Mouse (Mus musculus) CH12.LX (cell line): ENCODE results near the gene Kcnh5. TPM values are rescaled to one million over a fixed set of nuclear protein-coding genes. Genes with fewer than 3 reads are reported as not detected.

Experiments
- DNase-seq: peaks from one replicate; pipeline ENCODE4 v3.0.0-alpha.2; 2013; ENCODE audit errors: extremely low read depth
- H3K27ac ChIP-seq: 2 replicates; pipeline ENCODE4 v1.5.1; 2012; ENCODE audit warnings: low read depth, mild to moderate bottlenecking, control low read depth, moderate library complexity; ENCODE audit not compliant: insufficient read depth
- H3K27me3 ChIP-seq: replicated peaks from 2 replicates; pipeline ENCODE3; 2012; ENCODE audit warnings: inconsistent platforms
- H3K36me3 ChIP-seq, 2 experiments: replicated peaks in 1 of 2; 2 replicates each; pipeline versions ENCODE3 to v1.6.1; 2012; ENCODE audit warnings: inconsistent platforms in 1 of 2, low read length in 1 of 2, mild to moderate bottlenecking in 1 of 2, mixed read lengths in 1 of 2, moderate library complexity in 1 of 2; ENCODE audit not compliant: control insufficient read depth in 1 of 2, insufficient read depth in 1 of 2
- H3K4me1 ChIP-seq, 2 experiments: 2 replicates each; pipeline ENCODE4 v1.6.1; 2012; ENCODE audit warnings: inconsistent platforms in 1 of 2, moderate library complexity in 1 of 2; ENCODE audit not compliant: insufficient read depth in 2 of 2, control insufficient read depth in 1 of 2
- H3K4me2 ChIP-seq: 2 replicates; pipeline ENCODE4 v1.6.1; 2012; ENCODE audit warnings: low read depth, mild to moderate bottlenecking, control low read depth; ENCODE audit not compliant: poor library complexity, insufficient read depth, severe bottlenecking
- H3K4me3 ChIP-seq, 3 experiments: fragments of 150-350 bp in 1 of 3; sonication (generic) in 1 of 3; replicated peaks in 1 of 3; 2 replicates each; pipeline versions ENCODE3 to v1.5.1; 2011 to 2012; ENCODE audit warnings: low read depth in 2 of 3, low read length in 2 of 3, mild to moderate bottlenecking in 2 of 3, moderate library complexity in 2 of 3, control low read depth in 1 of 3, improper control_type of control experiment in 1 of 3, inconsistent platforms in 1 of 3, mixed read lengths in 1 of 3; ENCODE audit not compliant: poor library complexity in 1 of 3
- H3K79me2 ChIP-seq: replicated peaks from 2 replicates; pipeline ENCODE4 v1.6.1; 2012; ENCODE audit warnings: mild to moderate bottlenecking, moderate library complexity; ENCODE audit not compliant: control insufficient read depth, poor library complexity, insufficient read depth, severe bottlenecking; ENCODE audit errors: extremely low read depth
- H3K9ac ChIP-seq: 2 replicates; pipeline ENCODE4 v1.6.1; 2012; ENCODE audit warnings: low read depth, mild to moderate bottlenecking, control low read depth, moderate library complexity; ENCODE audit not compliant: insufficient read depth
- H3K9me3 ChIP-seq: replicated peaks from 2 replicates; pipeline ENCODE3; 2012; ENCODE audit warnings: low read length, inconsistent platforms, mixed read lengths
- BHLHE40 ChIP-seq: IDR thresholded peaks from 2 replicates; pipeline ENCODE4 v1.6.1; 2011; ENCODE audit warnings: mild to moderate bottlenecking, low read depth, low read length, improper control_type of control experiment
- CHD1 ChIP-seq: IDR thresholded peaks from 2 replicates; pipeline ENCODE4 v1.6.1; 2012; ENCODE audit warnings: low read depth, low read length, improper control_type of control experiment, inconsistent platforms
- ELF1 ChIP-seq: IDR thresholded peaks from 2 replicates; pipeline ENCODE4 v1.6.1; 2014; ENCODE audit warnings: low read depth, mild to moderate bottlenecking, inconsistent platforms, low read length, improper control_type of control experiment
- GABPA ChIP-seq: IDR thresholded peaks from 2 replicates; pipeline ENCODE4 v1.6.1; 2012; ENCODE audit warnings: low read depth, low read length, improper control_type of control experiment, inconsistent platforms; ENCODE audit not compliant: insufficient replicate concordance
- HCFC1 ChIP-seq: IDR thresholded peaks from 2 replicates; pipeline ENCODE4 v1.6.1; 2012; ENCODE audit warnings: low read depth, mild to moderate bottlenecking, inconsistent platforms, low read length, improper control_type of control experiment
- IRF4 ChIP-seq: IDR thresholded peaks from 2 replicates; pipeline ENCODE4 v1.6.1; 2014; ENCODE audit warnings: low read depth, mild to moderate bottlenecking, inconsistent platforms, low read length, improper control_type of control experiment
- JUN ChIP-seq: IDR thresholded peaks from 2 replicates; pipeline ENCODE4 v1.6.1; 2011; ENCODE audit warnings: low read depth, mild to moderate bottlenecking, low read length, improper control_type of control experiment, moderate library complexity; ENCODE audit not compliant: insufficient read depth
- KAT2A ChIP-seq: IDR thresholded peaks from 2 replicates; pipeline ENCODE4 v1.6.1; 2012; ENCODE audit warnings: low read length, improper control_type of control experiment, inconsistent platforms; ENCODE audit not compliant: insufficient replicate concordance
- MYC ChIP-seq: IDR thresholded peaks from 2 replicates; pipeline ENCODE4 v1.6.1; 2011; ENCODE audit warnings: low read depth, mild to moderate bottlenecking, improper control_type of control experiment, low read length
- PAX5 ChIP-seq: IDR thresholded peaks from 2 replicates; pipeline ENCODE4 v1.6.1; 2012; ENCODE audit warnings: low read length, inconsistent platforms, mixed read lengths
- POLR2A ChIP-seq: IDR thresholded peaks from 2 replicates; pipeline ENCODE4 v1.6.1; 2011; ENCODE audit warnings: low read depth, mild to moderate bottlenecking, improper control_type of control experiment, low read length
- POLR2AphosphoS2 ChIP-seq: IDR thresholded peaks from 2 replicates; pipeline ENCODE4 v1.6.1; 2011; ENCODE audit warnings: low read depth, low read length, improper control_type of control experiment
- SMC3 ChIP-seq: IDR thresholded peaks from 2 replicates; pipeline ENCODE4 v1.6.1; 2011; ENCODE audit warnings: low read depth, low read length, improper control_type of control experiment
- USF2 ChIP-seq: conservative IDR thresholded peaks from 2 replicates; pipeline ENCODE4 v1.6.1; 2011; ENCODE audit warnings: low read depth, low read length, improper control_type of control experiment
- ZC3H11A ChIP-seq: IDR thresholded peaks from 2 replicates; pipeline ENCODE4 v1.6.1; 2012; ENCODE audit warnings: low read depth, mild to moderate bottlenecking, inconsistent platforms, low read length, improper control_type of control experiment
- ZKSCAN1 ChIP-seq: IDR thresholded peaks from 2 replicates; pipeline ENCODE4 v1.6.1; 2012; ENCODE audit warnings: low read depth, inconsistent platforms, low read length, improper control_type of control experiment, borderline replicate concordance
- ZNF384 ChIP-seq: IDR thresholded peaks from 2 replicates; pipeline ENCODE4 v1.6.1; 2012; ENCODE audit warnings: low read depth, low read length, improper control_type of control experiment, inconsistent platforms
- dilution Hi-C: fragments of 300-500 bp; cut with MboI; formaldehyde crosslinking; loops from 2 replicates; pipeline ENCODE4 v1.14.3; 2020; ENCODE audit warnings: low sequenced_read_pairs; ENCODE audit not compliant: extremely low pct_unique_long_range_greater_than_20kb, extremely low pct_ligation_motif_present
- in situ Hi-C: fragments of 300-500 bp; cut with MboI; formaldehyde crosslinking; loops from 3 replicates; pipeline ENCODE4 v1.14.3; 2019; ENCODE audit warnings: low sequenced_read_pairs, low pct_ligation_motif_present, low pct_unique_long_range_greater_than_20kb, mixed read lengths
- polyA plus RNA-seq: library from polyadenylated mRNA; unstranded; fragments of >175 nt; gene quantifications from 2 replicates; pipeline ENCODE4 v1.2.1, GENCODE M21; 2012; ENCODE audit warnings: low read depth; ENCODE audit not compliant: insufficient read length
- total RNA-seq, 2 experiments: library from RNA; depleted of rRNA; stranded (reverse); fragments of 300-350 nt in 1 of 2; fragments of >200 nt in 1 of 2; gene quantifications; 2 replicates each; pipeline ENCODE4 v1.2.3; 2012 to 2014

The Kcnh5 gene
- total and polyA plus RNA-seq, 3 experiments: 0.04 TPM; not detected in 2

- DNase-seq: no peak
- Histone ChIP-seq H3K27me3 (no peaks in the 10 kb centered on the region), H3K27ac (no peak overlapping the region), H3K36me3 (no peaks in the 10 kb centered on the region), H3K4me2 (no peak overlapping the region), H3K9ac (no peak overlapping the region), H3K79me2 (no peaks in the 10 kb centered on the region), H3K4me3 (no peak overlapping the region)
- in situ Hi-C loops: no loop called here
- dilution Hi-C loops: no loop called here
- TF ChIP-seq ZNF384 (no peak), BHLHE40 (no peak), SMC3 (no peak), MYC (no peak), CHD1 (no peak), PAX5 (no peak), ZKSCAN1 (no peak), IRF4 (no peak), ZC3H11A (no peak), JUN (no peak), KAT2A (no peak), GABPA (no peak)
- TF ChIP-seq, all 38 proteins: peak for 0
- Histone ChIP-seq H3K9me3 (no peaks in the 10 kb centered on the region), H3K4me1 (peaks cover 2 to 9% of the 10 kb centered on the region in 2 experiments; a peak in 3 of 4 replicates)
These were observed 123.4 kb downstream of the Kcnh5 start for GRCm38 (mm10) chr12:75053731-75054130.

DNA sequence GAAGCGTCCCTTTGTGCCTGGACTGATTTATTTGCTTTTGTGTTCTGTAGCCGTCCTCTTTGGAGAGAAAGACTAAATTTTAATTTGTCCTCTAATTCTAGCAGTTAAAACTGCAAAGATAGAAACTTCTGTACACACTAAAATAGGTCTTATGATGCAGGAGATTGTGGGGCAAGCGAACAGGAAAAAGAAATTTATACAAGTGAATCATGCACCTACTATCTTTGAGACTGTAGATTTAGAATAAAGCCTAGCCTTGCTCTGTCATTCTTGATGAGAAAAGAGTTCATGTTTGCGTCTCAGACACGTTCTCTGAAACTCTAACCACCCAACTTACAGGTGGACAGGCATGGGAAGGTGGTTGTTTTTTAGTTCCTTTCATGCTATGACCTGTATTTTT is 140.4 kb downstream of the Kcnh5 start:
- no peaks in the 10 kb centered on the region for H3K79me2 ChIP-seq
- H3K4me3 ChIP-seq: no peak overlapping the region
- H3K27ac ChIP-seq: no peak overlapping the region
- H3K27me3 ChIP-seq: no peaks in the 10 kb centered on the region
- H3K4me1 ChIP-seq: no peaks in the 10 kb centered on the region
- no peak for DNase-seq
- H3K36me3 ChIP-seq: no peaks in the 10 kb centered on the region
- in situ Hi-C loops: no loop called here
- dilution Hi-C loops: no loop called here
- H3K9me3 ChIP-seq: no peaks in the 10 kb centered on the region
- H3K9ac ChIP-seq: no peak overlapping the region
- no peak overlapping the region for H3K4me2 ChIP-seq
- no peak for TF ChIP-seq ELF1
- no peak for TF ChIP-seq ZC3H11A
- no peak for TF ChIP-seq POLR2A
- TF ChIP-seq POLR2AphosphoS2: no peak
- TF ChIP-seq SMC3: no peak
- no peak for TF ChIP-seq HCFC1
- no peak for TF ChIP-seq USF2
